Mouse (Mus musculus) right cerebral cortex, postnatal 4 days (tissue): ENCODE data around the gene Prcc.
"Not testable (repeated sequence)": the region's sequence is repeated elsewhere in the genome, so short reads cannot be mapped to it uniquely, and the experiment has no call there.

Experiments
- DNase-seq: peaks from one replicate; pipeline ENCODE4 v3.0.0-alpha.2; 2022

Prcc gene

DNA sequence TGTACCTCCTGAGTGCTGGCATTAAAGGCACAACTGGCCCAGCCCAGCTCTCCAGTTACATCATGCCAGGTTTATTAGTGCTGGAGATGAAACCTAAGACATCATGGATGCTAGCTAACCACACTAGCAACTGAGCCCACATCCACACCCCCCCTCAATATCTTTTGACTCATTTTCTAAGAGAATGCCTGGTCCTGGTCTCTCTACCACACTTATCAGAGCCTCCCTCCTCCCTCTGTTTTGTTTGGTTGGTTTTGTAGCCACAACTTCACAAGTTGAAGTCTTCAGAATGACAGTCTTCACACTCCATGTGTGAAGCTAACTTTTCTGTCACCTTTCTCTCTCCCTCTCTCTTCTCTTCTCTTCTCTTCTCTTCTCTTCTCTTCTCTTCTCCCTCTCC is 44.5 kb downstream of the Prcc start:
- DNase-seq: no peak

DNA sequence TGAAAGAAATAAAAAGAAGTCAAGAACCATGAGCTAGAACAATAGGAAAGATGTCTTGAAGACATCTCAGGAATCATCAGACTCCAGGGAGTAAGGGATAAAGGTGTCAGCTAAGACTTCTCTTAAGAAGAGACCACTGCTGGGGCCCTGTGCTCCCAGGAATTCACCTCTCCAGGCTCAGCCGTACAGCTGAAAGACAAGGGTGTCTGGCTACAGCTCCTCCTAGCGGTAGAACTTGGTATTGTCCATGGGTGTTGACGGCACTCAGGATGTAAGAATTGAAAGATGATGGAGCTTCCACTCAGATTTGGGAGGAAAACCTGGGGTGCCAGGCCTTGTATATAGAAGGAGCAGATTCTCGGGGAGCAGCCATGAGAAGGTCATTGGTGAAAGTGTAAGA is 46.8 kb downstream of the Prcc start:
- peak; percentile 81 for DNase-seq

DNA sequence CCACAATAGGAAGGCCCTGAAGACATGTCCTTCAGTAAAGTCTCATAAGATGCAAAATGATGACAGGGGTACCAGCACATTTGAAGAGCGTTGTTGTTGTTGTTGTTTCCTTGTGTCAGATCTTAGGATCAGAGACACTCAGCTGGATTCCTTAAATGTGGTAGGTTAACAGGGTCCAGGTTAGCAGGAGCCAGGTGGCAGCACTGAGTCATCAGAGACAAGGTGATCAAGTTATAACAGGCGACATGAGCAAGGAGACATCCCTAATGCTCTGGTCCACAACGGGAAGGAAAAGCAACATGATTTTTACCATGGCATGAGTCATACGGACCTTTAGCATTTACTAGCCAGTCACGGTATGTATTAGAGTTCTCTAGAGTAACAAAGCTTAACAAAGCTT is 51.9 kb downstream of the Prcc start:
- DNase-seq: no peak

DNA sequence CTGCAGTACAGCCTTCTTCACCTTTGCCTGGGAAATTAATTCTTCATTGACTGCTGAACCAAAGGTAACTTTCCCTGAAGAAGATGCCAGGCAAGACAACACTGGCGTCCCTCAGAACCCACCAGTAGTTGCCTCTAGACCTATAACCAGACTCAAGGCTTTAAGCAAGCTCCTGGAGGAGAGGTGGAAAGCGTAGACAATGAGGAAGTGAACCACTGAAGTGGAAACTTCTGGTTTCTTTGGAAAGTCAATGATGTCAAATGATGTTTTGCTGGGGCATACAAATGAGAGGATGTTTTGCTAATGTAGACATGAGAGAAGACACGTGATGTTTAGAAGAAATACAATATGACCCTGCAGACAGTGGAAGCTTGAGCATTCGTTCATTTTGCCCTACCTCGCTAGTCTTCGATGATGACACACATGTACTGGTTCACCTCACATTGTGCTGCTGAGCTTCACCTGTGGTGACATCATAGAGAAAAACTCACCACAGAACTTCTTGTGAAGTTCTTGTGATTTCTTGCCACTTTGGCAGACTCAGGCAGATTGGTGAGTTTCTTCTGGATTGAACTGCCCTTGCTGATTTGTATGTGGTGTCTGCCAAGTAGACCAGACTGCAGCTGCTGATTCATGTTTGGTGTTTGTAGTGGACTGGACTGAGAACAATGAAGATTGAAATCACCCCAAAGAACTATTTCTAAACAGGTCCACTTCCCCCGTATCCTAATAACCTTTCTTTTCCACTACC is 53.1 kb downstream of the Prcc start:
- DNase-seq: no peak

DNA sequence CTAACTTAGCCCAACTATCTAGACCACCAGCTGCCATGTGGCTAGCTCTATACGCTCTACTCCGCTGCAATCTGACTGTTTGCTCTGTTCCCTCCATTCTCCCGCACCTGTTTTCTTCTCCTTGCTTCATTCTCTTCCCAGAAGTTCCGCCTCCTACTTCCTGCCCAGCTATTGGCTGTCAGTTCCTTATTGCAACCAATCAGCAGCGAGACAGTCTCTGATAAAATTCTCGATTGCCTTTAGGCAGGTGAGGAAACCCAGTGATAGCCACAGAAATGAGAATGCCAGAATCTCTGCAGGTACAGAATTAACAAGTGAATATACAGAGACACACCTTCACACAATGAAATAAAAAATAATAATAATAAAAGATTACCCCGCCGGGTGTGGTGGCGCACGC is 56.4 kb downstream of the Prcc start:
- no peak for DNase-seq

DNA sequence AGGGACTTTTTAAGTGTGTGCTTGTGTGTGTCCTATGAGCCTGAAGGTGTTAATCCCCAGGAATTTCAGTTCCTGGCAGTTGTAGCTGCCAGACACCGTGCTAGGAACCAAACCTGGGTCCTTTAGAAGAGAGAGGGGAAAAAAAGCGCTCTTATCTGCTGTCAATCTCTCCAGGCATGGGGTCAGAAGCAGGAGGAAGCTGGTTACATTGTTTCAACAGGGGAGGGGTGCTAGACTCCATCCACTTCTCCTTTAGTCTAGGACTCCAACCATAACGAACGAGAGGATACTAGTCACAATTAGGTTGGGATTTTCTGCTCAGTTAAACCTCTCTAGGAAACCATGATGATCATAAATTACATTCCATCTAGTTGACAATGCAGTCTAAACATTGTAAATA is 57.0 kb downstream of the Prcc start:
- DNase-seq: no peak

DNA sequence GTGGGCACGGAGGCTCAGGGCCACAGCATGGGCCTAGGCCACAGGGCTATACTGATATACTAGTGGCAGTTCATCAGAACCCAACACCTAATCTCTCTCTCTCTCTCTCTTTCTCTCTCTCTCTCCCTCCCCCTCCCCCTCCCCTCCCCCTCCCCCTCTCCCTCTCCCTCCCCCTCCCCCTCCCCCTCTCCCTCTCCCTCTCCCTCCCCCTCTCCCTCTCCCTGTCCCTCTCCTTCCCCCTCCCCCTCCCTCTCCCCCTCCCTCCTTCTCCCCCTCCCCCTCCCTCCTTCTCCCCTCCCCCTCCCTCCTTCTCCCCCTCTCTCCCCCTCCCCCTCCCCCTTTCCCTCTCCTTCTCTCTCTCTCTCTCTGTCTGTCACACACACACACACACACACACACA is 61.2 kb downstream of the Prcc start, which contains the start of gene Pear1:
Gene Pear1 (minus strand): TSS at position 101 of the 400 bp plus-strand sequence.
- DNase-seq: not testable (repeated sequence)

DNA sequence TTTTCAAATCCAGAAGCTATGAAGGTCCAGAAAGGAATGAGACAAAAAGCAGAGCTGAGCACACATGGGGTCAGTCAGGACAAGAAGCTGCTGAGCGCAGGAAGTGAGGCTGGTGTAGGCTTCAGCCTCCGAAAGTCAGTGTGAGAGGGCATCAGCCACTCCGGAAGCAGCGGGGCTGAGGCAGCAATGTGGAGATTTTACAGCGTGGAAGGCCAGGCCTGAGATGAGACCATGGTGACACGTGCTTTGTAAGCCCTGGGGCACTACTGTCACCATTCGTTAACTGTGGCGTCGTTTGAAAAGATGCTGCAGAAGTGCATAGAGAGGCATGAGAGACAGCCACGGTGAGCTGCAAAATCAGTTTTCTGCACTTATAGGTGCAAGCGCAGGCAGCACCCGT is 67.2 kb downstream of the Prcc start:
- no peak for DNase-seq

DNA sequence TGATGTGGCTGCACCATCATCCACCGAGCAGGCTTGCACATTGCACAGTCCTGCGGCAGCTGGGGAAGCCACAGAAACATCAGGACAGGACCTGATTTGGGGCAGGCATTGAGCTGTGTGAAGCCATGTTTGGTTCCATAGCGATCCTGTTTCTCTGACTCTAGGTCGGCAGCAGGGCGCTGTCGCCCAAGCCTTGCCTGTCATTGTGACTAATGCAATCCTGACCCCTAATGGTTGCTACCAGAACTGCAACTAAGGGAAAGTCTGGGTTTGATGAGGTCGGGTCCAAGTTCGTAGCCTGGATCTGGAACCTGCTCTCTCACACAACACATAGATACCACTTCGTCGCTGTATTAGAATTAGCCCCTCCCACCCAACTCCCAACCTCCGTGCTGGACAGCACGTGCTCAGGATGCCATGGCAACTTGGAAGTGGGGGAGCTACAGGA is 68.7 kb downstream of the Prcc start:
- peak; percentile 60 for DNase-seq

DNA sequence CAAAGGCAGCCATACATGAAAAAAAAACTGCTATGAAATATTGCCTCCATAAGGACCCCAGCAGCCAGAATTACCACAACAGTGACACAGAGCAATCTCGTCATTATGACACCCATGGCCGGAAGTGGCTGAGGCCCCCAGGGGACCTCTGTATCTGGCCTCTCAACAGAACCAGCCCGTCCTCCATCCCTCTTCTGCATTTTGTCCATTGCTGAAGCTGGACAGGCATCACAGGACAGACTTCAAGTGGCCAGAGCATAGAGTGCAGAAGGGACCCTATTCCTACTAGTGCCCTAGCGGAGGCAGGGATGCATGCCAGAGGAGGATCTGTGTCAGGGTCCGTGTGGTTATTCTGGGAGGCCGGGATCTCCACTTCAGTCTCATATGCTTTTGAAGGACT is 69.2 kb downstream of the Prcc start:
- no peak for DNase-seq

DNA sequence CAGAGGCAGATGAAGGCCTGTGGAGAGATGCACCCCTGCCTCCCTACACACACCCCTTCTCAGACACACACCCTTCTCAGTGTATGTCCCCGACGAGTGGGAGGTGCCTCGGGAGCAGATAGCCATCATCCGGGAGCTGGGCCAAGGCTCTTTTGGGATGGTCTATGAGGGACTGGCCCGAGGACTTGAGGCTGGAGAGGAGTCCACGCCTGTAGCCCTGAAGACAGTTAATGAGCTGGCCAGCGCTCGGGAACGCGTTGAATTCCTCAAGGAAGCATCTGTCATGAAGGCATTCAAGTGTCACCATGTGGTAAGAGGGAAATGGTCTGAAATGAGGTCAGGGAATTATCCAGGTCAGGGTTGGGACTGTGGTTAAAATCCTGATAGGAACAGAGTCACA is 72.5 kb downstream of the Prcc start:
- no peak for DNase-seq

DNA sequence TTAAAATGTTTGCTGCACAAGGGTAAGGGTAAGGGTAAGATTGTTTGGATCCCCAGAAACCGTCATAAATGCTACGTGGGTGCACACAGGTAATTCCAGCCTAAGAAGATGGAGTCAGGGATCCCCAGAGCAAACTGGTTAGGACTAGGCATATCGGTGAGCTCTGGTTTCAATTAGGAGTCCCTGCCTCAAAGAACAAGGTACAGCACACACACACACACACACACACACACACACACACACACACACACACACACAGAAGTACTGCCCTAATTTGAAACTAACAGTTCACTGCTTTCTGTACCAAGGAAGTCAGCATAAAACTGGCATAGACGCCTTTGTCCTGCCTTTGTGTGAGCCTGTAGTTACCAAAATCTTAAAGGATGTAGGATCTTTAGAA is 73.0 kb downstream of the Prcc start:
- DNase-seq: no peak

DNA sequence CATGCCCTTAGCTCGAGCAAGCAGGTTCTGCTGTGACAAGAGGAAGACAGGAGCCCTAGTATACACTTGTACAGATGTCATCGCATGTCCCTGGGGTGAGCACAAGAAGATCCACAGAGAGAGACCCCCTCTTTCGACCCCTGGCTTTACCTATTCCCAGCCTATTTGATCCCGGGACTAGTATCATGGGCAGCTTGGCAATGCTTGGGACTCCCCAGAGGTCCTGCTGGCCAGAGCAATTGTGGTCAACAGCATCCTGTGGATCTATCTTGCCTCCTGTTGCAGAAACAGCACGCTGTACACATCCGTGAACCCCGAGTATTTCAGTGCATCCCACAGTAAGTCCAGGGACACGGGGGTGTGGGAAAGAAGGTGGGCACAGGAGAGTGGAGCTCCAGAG is 74.1 kb downstream of the Prcc start:
- no peak for DNase-seq

DNA sequence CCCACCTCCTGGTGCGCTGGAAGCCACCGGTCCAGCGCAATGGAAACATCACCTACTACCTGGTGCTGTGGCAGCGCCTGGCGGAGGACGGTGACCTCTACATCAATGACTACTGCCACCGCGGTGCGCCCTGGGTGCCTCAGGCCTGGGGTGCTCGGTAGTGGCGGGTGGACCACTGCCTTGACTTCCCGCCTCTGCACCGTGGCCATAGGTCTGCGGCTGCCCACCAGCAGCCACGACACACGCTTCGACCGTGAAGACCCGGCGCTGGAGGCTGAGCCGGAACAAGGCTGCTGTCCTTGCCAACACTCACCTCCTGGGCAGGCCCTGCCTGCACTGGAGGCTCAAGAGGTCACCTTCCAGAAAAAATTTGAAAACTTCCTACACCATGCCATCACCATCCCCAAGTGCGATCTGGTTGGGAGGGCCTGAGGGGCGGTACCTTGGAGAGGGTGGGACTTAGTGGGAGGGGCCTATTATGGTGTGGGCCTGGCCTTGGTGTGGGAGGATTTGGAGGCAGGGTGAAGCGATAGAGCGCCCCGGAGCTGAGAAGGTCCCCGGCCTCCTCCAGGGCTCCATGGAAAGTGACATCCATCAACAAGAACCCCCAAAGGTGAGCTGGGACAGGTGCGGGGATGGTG is 76.0 kb downstream of the Prcc start:
- no peak for DNase-seq
